Mouse (Mus musculus) neural tube, embryonic 10.5 days (tissue): ENCODE data around the gene Zmynd12.

Experiments used
- DNase-seq: peaks from one replicate; pipeline ENCODE4 v3.0.0-alpha.2; 2017; ENCODE audit warnings: low spot score; ENCODE audit errors: extremely low spot score

Zmynd12 gene

DNA sequence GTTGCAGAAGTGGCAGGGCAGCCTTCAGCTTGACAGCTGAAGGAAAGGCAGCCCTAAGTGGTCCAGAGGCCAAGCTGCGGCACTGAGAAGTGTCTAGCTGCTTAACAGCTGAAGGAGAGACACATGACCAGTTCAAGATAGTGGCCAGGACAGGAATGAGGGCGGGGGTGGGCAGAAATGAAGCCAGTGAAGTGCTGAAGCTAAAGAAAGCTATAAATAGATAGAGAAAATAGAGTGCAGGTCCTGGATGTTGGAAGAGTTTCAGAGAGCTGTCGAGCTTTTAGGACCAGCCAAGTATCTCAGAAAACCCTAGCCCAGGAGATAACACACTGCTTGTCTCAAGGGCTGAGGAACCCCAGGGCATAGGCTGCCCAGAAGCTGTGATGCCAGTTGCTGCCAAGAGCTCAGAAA is 90.1 kb downstream of the Zmynd12 start:
- DNase-seq = no peak
